Mouse (Mus musculus) CH12.LX (cell line): ENCODE measurements at regions not wholly inside any gene's neighbourhood (a gene's known extent, or its start where the extent isn't known, plus 50 kb on each side); places are given as distances from the start of the nearest gene placed in this dataset.

Experiments used
- RAD21 ChIP-seq: IDR thresholded peaks from 2 replicates; pipeline ENCODE4 v1.6.1; 2011; ENCODE audit warnings: low read depth, mild to moderate bottlenecking, low read length, improper control_type of control experiment, moderate library complexity
- RCOR1 ChIP-seq: conservative IDR thresholded peaks from 2 replicates; pipeline ENCODE4 v1.6.1; 2012; ENCODE audit warnings: low read depth, mild to moderate bottlenecking, inconsistent platforms, low read length, improper control_type of control experiment

DNA sequence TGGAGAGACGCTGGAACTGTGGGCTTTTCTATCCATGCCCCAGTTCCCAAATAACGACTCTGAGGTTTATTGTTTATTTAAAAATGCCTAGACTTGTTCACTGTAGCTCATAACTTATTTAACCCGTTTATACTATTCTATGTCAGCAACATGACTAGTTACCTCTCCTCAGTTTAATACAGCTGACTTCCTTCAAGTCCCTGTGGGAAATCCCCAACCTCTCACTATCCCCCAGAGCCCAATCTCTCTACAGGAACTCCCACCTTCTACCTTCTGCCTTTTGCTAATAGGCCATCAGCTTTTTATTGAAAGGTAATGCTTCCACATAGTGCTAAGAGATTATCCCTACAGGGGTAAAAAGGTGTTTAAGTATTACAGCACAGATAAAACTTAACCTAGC, 109.5 kb downstream of the Akap11 start:
- TF ChIP-seq RAD21 = no peak
- no peak for TF ChIP-seq RCOR1
